In genomic region chr7:82233201-82233600, GRCm38 (mm10) we compare ENCODE assay signal across 27 mouse cellular contexts. TPM values are rescaled to one million over a fixed set of nuclear protein-coding genes. Genes with fewer than 3 reads are reported as not detected.
DNase-seq lines count a peak whose midpoint lies in the region; ATAC-seq and TF ChIP-seq lines count a peak whose summit lies in the region.
"Had no signal": no experiment of that assay in that cellular context is flagged by ENCODE, and none has a peak within 500 bp of the region (broad histone marks: within the 10 kb centered on the region; RNA-seq: fewer than 3 reads in every experiment).

No protein-coding gene starts in this region.

- 70% methylated on average over 7 of the region's 7 CpGs for WGBS in midbrain, embryonic 10.5 days
- WGBS in midbrain, embryonic 13.5 days: 73% methylated on average over 7 of the region's 7 CpGs

- H3K4me2 ChIP-seq in midbrain, embryonic 13.5 days (replicated peaks): no peak overlapping the region
- H3K4me2 ChIP-seq: embryonic facial prominence, embryonic 12.5 days; embryonic facial prominence, embryonic 15.5 days; heart, embryonic 11.5 days; hindbrain, embryonic 13.5 days had no signal

- no peaks in the 10 kb centered on the region for H3K27me3 ChIP-seq in midbrain, embryonic 10.5 days (ENCODE audit: low read depth, poor library complexity, severe bottlenecking)
- H3K27me3 ChIP-seq in midbrain, embryonic 13.5 days: no peaks in the 10 kb centered on the region
- no peaks in the 10 kb centered on the region for H3K27me3 ChIP-seq in E14TG2a.4 (ENCODE audit: insufficient read depth, low read length)
- H3K27me3 ChIP-seq: CH12.LX; embryonic facial prominence, embryonic 12.5 days; embryonic facial prominence, embryonic 15.5 days; hindbrain, embryonic 13.5 days had no signal

- H3K4me1 ChIP-seq in midbrain, embryonic 10.5 days: peaks cover 26% of the 10 kb centered on the region
- peaks cover 23% of the 10 kb centered on the region for H3K4me1 ChIP-seq in midbrain, embryonic 13.5 days (replicated peaks)
- peaks cover 77% of the 10 kb centered on the region for H3K4me1 ChIP-seq in E14TG2a.4 (replicated peaks; ENCODE audit: low read depth, low read length)
- H3K4me1 ChIP-seq: embryonic facial prominence, embryonic 15.5 days had no signal

- no peak overlapping the region for H3K9ac ChIP-seq in midbrain, embryonic 13.5 days (replicated peaks)
- H3K9ac ChIP-seq: embryonic facial prominence, embryonic 12.5 days; embryonic facial prominence, embryonic 15.5 days; forebrain, postnatal 0 days; hindbrain, embryonic 13.5 days had no signal

- DNase-seq in midbrain, embryonic 10.5 days (ENCODE audit: low spot score): no peak
- peak; percentile 52 for DNase-seq in ES-CJ7 (ENCODE audit: low read depth, low spot score)
- DNase-seq in ZHBTc4 (ENCODE audit: low read depth, low spot score): peak; percentile 77
- no peak for DNase-seq in layer of hippocampus, adult 8-10 months (ENCODE audit: low spot score in 2 of 2)
- DNase-seq in testis, postnatal 14 days (ENCODE audit: low spot score): no peak
- DNase-seq in right cerebral cortex, postnatal 10 days (ENCODE audit: low spot score in 2 of 2): no peak
- DNase-seq: adrenal gland, postnatal 10 days; adrenal gland, postnatal 36 days; B cell, adult 2 months; cerebellum, adult 18-20 months; cerebellum, adult 9-10 months; cerebellum, postnatal 14 days; forebrain, postnatal 0 days; gastrocnemius, adult 2 months; gastrocnemius, postnatal 14 days; heart, adult 11 months had no signal

- H3K9me3 ChIP-seq in midbrain, embryonic 10.5 days (replicated peaks): no peaks in the 10 kb centered on the region
- H3K9me3 ChIP-seq in midbrain, embryonic 13.5 days: no peaks in the 10 kb centered on the region
- peaks cover 15% of the 10 kb centered on the region for H3K9me3 ChIP-seq in E14TG2a.4 (ENCODE audit: low read length)
- H3K9me3 ChIP-seq: embryonic facial prominence, embryonic 12.5 days; embryonic facial prominence, embryonic 15.5 days; hindbrain, embryonic 10.5 days; hindbrain, embryonic 13.5 days had no signal

- no peak for TF ChIP-seq CTCF in E14TG2a.4 (conservative IDR thresholded peaks at IDR 0.05; ENCODE audit: low read length)

- H3K27ac ChIP-seq in midbrain, embryonic 10.5 days (replicated peaks): 0 out of 2 replicates have a peak overlapping the region, but pooled peaks have one; percentile 13
- no peak overlapping the region for H3K27ac ChIP-seq in midbrain, embryonic 13.5 days
- H3K27ac ChIP-seq: embryonic facial prominence, embryonic 12.5 days; embryonic facial prominence, embryonic 15.5 days; gastrocnemius, adult 2 months; hindbrain, embryonic 10.5 days; hindbrain, embryonic 13.5 days had no signal

- no peak for ATAC-seq in midbrain, embryonic 13.5 days
- ATAC-seq: forebrain, embryonic 14.5 days; forebrain, postnatal 0 days; hindbrain, embryonic 16.5 days had no signal

- H3K4me3 ChIP-seq in midbrain, embryonic 10.5 days: no peak overlapping the region
- no peak overlapping the region for H3K4me3 ChIP-seq in midbrain, embryonic 13.5 days (replicated peaks)
- H3K4me3 ChIP-seq in E14TG2a.4 (replicated peaks; ENCODE audit: low read length): peak overlapping the region; percentile 39; the same call in 1 of the 2 replicates
- H3K4me3 ChIP-seq: embryonic facial prominence, embryonic 12.5 days; embryonic facial prominence, embryonic 15.5 days; gastrocnemius, adult 2 months; hindbrain, embryonic 10.5 days; hindbrain, embryonic 13.5 days had no signal

- H3K36me3 ChIP-seq in midbrain, embryonic 10.5 days: no peaks in the 10 kb centered on the region
- no peaks in the 10 kb centered on the region for H3K36me3 ChIP-seq in midbrain, embryonic 13.5 days
- H3K36me3 ChIP-seq in E14TG2a.4 (ENCODE audit: insufficient read depth, low read length): no peaks in the 10 kb centered on the region
- H3K36me3 ChIP-seq: embryonic facial prominence, embryonic 12.5 days; embryonic facial prominence, embryonic 15.5 days; hindbrain, embryonic 10.5 days; hindbrain, embryonic 13.5 days had no signal

RNA-seq across cellular contexts. Expression of gene Sh3gl3, which starts 59.6 kb away (rescaled TPM):
- polyA plus RNA-seq in midbrain, embryonic 10.5 days (2016; fragmentation: Nextera tagmentation; extraction: Ambion mirVana): 5.0 and 7.0 TPM in 2 replicates
- 44.8 and 47.9 TPM in 2 replicates for polyA plus RNA-seq in midbrain, embryonic 13.5 days (2015; fragmentation: Nextera tagmentation; extraction: Ambion mirVana)
- 10 to 100 TPM; 41.8 to 43.4 (median 43.2) TPM for total RNA-seq in layer of hippocampus, adult 8-10 months (2022)
- total RNA-seq: CH12.LX, MEL had no signal

Comparison
In these comparisons a context has a peak if more than half of its experiments do, and no peak if none do; other contexts are left out.
1. DNase-seq: peak in ES-CJ7 (single experiment) and ZHBTc4 (single experiment); none in midbrain, embryonic 10.5 days (single experiment), layer of hippocampus, adult 8-10 months (0 of 2), testis, postnatal 14 days (single experiment) and right cerebral cortex, postnatal 10 days (0 of 2).